Mouse (Mus musculus): ENCODE results near the gene Tas2r115. TPM values are rescaled to one million over a fixed set of nuclear protein-coding genes. Genes with fewer than 3 reads are reported as not detected.

Tas2r115 gene
- total RNA-seq (2022), result not detected

DNA sequence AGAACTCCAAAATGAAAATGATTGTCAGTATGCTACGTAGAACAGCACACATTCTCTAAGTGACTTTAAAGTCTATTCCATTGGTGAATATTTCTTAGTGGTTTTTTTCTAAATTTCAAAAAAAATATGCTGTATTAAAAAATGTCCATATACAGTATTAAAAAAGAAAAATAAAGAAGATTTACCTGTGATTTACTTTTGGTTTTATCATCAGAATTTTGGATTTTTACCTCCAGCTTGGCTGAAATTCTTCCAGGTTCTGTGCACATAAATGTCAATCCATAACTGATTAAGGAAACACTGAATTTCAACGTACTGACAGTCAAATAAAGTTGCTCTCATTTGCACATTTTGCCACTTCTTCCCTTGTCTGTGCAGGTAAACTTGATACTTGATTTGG is at the start of gene Tas2r115:
Gene Tas2r115, minus strand, starts transcription at position 101 of the 400 bp plus-strand sequence.
- no peak for DNase-seq

DNA sequence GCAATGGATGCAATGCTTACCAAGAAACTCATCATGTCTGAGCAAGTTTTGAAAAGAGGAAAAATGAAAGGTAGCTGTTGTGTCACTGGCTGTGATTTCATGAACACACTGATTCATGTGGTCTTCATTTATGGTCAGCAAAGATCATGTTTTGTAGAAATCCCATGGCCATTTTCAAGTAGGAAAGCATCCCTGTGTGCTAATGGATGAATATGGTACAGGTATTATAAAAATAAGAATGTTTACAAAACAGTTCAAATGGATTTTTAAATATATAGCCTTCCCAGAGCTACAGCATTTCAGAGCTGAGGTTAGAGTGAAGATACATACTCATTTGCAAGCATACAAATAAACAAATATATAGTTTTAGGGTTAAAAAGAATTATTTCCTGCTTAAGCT is 40.2 kb upstream of the Tas2r115 start, which contains the start of gene Tas2r136:
Gene Tas2r136, minus strand, starts transcription at position 101 of the 400 bp plus-strand sequence.
- DNase-seq, result no peak

DNA sequence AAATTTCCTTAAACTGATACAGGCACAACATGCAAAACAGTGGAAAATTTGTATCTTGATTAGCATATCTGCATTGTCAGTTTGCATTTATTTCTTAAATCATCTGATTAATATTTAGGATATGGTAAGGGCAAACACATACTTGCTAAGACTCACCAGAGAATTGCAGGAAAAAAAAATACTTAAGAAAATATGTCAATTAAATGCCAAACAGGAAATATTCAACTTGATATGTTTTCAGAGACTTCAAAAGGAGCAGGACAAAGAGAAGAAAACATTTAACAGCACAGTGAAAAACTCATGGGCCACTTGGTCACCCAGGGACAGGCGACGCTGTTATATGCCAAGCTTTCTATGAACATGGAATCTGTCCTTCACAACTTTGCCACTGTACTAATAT is 24.0 kb upstream of the Tas2r115 start, which contains the start of gene Tas2r102:
Gene Tas2r102, plus strand, starts transcription at position 301 of the 400 bp plus-strand sequence.
- DNase-seq, result no peak

DNA sequence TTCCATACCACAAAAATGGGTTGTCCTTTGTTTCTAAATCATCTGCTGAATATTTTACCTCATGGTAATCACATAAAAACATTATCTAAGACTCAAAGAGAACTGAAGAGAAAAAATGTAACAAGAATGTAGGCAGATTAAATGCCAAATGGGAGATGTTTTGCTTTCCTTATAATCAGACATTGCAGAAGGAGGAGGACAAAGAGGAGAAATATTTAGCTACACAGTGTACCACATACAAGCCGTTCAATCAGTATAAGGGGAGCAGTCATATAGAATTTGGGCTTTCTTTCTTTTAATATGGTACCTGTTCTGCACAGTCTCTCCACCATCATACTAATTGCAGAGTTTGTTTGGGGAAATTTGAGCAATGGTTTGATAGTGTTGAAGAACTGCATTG is 16.6 kb upstream of the Tas2r115 start, which contains the start of gene Tas2r124:
Gene Tas2r124, plus strand, starts transcription at position 301 of the 400 bp plus-strand sequence.
- DNase-seq, result no peak

DNA sequence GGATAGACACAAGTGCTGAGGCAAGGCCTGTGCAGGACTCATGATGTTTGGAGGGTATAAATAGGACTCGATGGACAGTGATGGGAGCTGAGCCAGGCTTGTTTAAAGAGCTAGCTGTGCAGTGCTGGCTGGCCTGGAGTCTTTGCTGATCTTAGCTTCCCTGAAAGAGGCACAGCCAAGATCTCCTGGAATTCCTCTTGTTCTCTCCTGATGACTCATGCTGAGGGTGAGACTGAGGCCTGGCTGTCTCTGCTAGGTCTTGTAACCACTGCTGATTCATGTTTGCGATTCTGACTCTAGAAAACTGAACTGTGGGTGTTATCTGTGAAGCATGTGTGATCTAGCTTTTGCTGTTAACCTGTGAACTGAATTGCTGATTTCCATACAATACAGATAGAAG is 12.4 kb upstream of the Tas2r115 start:
- peak; percentile 7 for DNase-seq

DNA sequence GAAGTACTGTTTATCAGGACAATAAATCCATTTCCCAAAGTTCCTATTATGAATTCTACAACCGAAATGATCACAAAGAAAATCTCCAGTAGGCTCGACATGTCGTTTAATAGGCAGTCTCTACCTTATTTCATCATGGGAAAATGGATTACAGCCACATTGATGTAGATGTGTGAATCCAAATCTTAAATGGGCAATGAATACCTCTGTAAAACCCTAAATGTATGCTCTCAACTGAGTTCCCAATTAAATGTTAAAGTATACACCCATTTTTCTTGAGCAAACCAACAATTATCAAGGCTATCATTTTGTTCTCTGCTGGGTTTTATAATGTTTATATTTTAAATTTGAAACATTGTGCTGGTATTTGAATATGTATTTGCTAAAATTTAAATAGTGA is 26.0 kb downstream of the Tas2r115 start, which contains the start of gene Tas2r122:
Gene Tas2r122, minus strand, starts transcription at position 101 of the 400 bp plus-strand sequence.
- no peak for DNase-seq

DNA sequence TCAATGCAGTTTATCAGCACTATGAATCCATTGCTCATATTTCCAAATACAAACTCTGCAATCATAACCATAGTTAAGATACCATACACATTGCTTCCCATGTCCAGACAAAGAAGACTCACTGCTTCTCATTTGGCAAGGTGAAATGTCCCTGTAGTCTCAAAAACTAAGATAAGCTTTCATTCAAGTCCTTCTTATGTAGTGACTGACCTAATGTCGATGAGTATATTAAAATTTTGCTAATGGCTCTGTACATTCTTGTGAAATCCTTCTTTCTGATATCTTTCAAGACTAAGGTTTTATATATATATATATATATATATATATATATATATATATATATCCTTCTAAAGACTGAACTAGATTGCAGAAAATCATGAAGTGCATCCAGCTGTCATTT is 36.9 kb downstream of the Tas2r115 start, which contains the start of gene Tas2r121:
Gene Tas2r121, minus strand, starts transcription at position 101 of the 400 bp plus-strand sequence.
- DNase-seq, result no peak

DNA sequence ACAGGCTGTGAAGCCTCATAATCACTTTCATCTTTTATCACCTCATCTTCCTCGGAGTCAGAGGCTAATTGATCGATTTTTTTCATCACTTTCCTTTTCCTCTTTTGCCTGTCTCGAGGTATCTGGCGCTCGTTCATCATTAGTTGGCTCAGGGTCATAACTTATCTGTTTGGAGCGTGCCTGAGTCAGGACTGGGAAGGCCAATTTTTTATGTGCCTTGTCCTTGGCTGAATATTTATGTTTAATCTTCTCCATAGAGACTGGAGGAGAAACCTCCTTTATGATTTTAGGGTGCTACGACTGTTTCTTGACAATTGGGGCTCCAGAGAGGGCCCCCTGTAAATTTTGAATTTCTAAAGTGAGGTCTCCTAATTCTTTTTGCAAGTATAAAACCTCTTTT is 46.2 kb downstream of the Tas2r115 start:
- DNase-seq, result peak; percentile 18

Other genes starting within 250 kb of the Tas2r115 start
- gene Prh1, start 168.2 kb downstream of the Tas2r115 start, total RNA-seq (2022), result not detected
- gene Prp2, start 142.1 kb downstream of the Tas2r115 start, total RNA-seq (2022), result not detected
- gene A630073D07Rik, start 86.5 kb downstream of the Tas2r115 start, total RNA-seq (2022), result not detected
- not detected for gene Tas2r120, start 81.1 kb downstream of the Tas2r115 start, total RNA-seq (2022)
- not detected for gene Tas2r121, start 37.0 kb downstream of the Tas2r115 start, total RNA-seq (2022)
- gene Tas2r122, start 26.1 kb downstream of the Tas2r115 start, total RNA-seq (2022), result not detected
- not detected for gene Tas2r124, start 16.7 kb upstream of the Tas2r115 start, total RNA-seq (2022)
- gene Tas2r102, start 24.1 kb upstream of the Tas2r115 start, total RNA-seq (2022), result not detected
- gene Tas2r136, start 40.1 kb upstream of the Tas2r115 start, total RNA-seq (2022), result not detected
- not detected for gene Tas2r117, start 64.8 kb upstream of the Tas2r115 start, total RNA-seq (2022)
- gene Tas2r123, start 109.1 kb upstream of the Tas2r115 start, total RNA-seq (2022), result not detected
- not detected for gene Tas2r116, start 117.4 kb upstream of the Tas2r115 start, total RNA-seq (2022)
- gene Tas2r110, start 130.0 kb upstream of the Tas2r115 start, total RNA-seq (2022), result not detected
- not detected for gene Tas2r113, start 155.0 kb upstream of the Tas2r115 start, total RNA-seq (2022)
- not detected for gene Tas2r125, start 171.6 kb upstream of the Tas2r115 start, total RNA-seq (2022)
- not detected for gene Tas2r129, start 213.1 kb upstream of the Tas2r115 start, total RNA-seq (2022)
- not detected for gene Tas2r131, start 219.9 kb upstream of the Tas2r115 start, total RNA-seq (2022)
- gene Tas2r109, start 242.9 kb upstream of the Tas2r115 start, total RNA-seq (2022), result not detected